Mouse (Mus musculus) neural tube, embryonic 13.5 days (tissue): ENCODE data around the gene Serpinf2. TPM values are rescaled to one million over a fixed set of nuclear protein-coding genes. Genes with fewer than 3 reads are reported as not detected.
A peak's percentile ranks its signal among the peaks of the same experiment; 100 is the strongest.

Experiments
- ATAC-seq: fragments of 200-750 bp; cut with Nextera tagmentation; 2 replicates; pipeline ENCODE4 v1.8.0; 2017; ENCODE audit warnings: low read depth, mild to moderate bottlenecking, moderate TSS enrichment, moderate library complexity
- H3K27ac ChIP-seq: fragments of 300-500 bp; sonication (generic); replicated peaks from 2 replicates; pipeline ENCODE4 v1.5.1; 2015; ENCODE audit warnings: moderate library complexity, mild to moderate bottlenecking, inconsistent platforms
- H3K27me3 ChIP-seq: fragments of 300-500 bp; sonication (generic); 2 replicates; pipeline ENCODE4 v1.6.1; 2015; ENCODE audit warnings: mild to moderate bottlenecking, inconsistent platforms
- H3K36me3 ChIP-seq: fragments of 300-500 bp; sonication (generic); 2 replicates; pipeline ENCODE4 v1.6.1; 2015; ENCODE audit warnings: mild to moderate bottlenecking, inconsistent platforms
- H3K4me1 ChIP-seq: fragments of 300-500 bp; sonication (generic); replicated peaks from 2 replicates; pipeline ENCODE4 v1.6.1; 2015; ENCODE audit warnings: inconsistent platforms
- H3K4me2 ChIP-seq: fragments of 300-500 bp; sonication (generic); 2 replicates; pipeline ENCODE4 v1.6.1; 2015; ENCODE audit warnings: inconsistent platforms, mild to moderate bottlenecking, moderate library complexity
- H3K4me3 ChIP-seq: fragments of 300-500 bp; sonication (generic); 2 replicates; pipeline ENCODE4 v1.5.1; 2015; ENCODE audit warnings: mild to moderate bottlenecking, inconsistent platforms
- H3K9ac ChIP-seq: fragments of 300-500 bp; sonication (generic); 2 replicates; pipeline ENCODE4 v1.6.1; 2015; ENCODE audit warnings: moderate library complexity, mild to moderate bottlenecking, inconsistent platforms
- H3K9me3 ChIP-seq: fragments of 300-500 bp; sonication (generic); 2 replicates; pipeline ENCODE4 v1.6.1; 2016; ENCODE audit warnings: inconsistent platforms
- WGBS: fragments of 180-500 bp; shearing (Covaris S2); methylation state at CpG from one replicate; pipeline ENCODE4 v1.1.7; 2015; 5-methylcytosine and 5-hydroxymethylcytosine counted together
- polyA plus RNA-seq: library from polyadenylated mRNA; unstranded; fragments of >200 nt; fragmentation: Nextera tagmentation; extraction: Ambion mirVana; gene quantifications from 2 replicates; pipeline ENCODE4 v1.2.1, GENCODE M21; 2015

Gene Serpinf2
- polyA plus RNA-seq = 0.25 TPM in 1 of 2 replicates, not detected in the other

DNA sequence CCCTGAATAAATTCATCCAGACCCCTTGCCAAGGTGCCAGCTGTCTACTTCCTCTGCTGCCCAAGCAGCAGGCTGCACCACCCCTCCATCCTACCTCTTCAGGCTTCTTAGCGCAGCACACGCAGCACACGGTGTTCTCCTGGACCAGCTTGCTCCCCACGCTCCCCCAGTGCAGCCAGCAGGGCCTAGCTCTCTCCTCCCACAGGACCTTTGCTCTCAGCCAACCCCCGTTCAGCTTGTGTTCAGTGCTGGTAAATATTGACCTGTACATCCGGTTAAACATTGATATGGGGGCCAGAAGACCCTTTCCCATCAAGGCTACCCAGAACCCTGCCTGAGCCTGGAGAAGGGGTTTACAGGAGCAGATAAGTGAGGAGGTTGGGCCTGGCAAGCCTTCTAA, at the start of gene Serpinf2:
TSS of gene Serpinf2 (minus strand) at position 229 of the 400 bp plus-strand sequence.
- Histone ChIP-seq H3K4me3 (no peak within 1 kb of the TSS), H3K27ac (no peak within 1 kb of the TSS), H3K4me1 (no peaks in the 10 kb centered on the region), H3K9me3 (peaks cover 1% of the 10 kb centered on the region; the same call in 1 of the 2 replicates), H3K36me3 (peaks cover 40% of the 10 kb centered on the region), H3K4me2 (no peak within 1 kb of the TSS), H3K27me3 (no peaks in the 10 kb centered on the region), H3K9ac (no peak within 1 kb of the TSS)
- no peak for ATAC-seq
- WGBS = 92% methylated on average over 6 of the region's 6 CpGs

DNA sequence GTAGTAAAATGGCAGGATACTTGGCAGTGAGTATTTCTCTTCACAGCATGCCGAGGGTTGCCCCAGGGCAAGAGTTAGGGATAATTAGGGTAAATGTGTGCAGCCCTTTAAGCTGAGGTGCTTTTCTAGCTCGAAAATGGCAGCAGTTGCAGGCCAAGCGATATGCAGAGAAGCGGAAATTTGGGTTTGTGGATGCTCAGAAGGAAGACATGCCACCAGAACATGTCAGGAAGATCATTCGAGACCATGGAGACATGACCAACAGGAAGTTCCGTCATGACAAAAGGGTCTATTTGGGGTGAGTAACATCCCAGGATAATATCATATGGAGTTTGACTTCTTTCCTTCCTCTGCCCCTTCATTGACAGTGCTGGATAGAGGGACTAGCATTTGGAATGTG, 48.1 kb upstream of the Serpinf2 start:
- Histone ChIP-seq H3K36me3 (peaks cover 42% of the 10 kb centered on the region), H3K27ac (no peak overlapping the region), H3K4me1 (peaks cover 18% of the 10 kb centered on the region), H3K9ac (peak overlapping the region; percentile 97), H3K4me2 (peak overlapping the region; percentile 84), H3K9me3 (no peaks in the 10 kb centered on the region), H3K4me3 (peak overlapping the region; percentile 92), H3K27me3 (peaks cover 5% of the 10 kb centered on the region; the same call in 1 of the 2 replicates)
- 46% methylated on average over 6 of the region's 6 CpGs for WGBS
- no peak for ATAC-seq

DNA sequence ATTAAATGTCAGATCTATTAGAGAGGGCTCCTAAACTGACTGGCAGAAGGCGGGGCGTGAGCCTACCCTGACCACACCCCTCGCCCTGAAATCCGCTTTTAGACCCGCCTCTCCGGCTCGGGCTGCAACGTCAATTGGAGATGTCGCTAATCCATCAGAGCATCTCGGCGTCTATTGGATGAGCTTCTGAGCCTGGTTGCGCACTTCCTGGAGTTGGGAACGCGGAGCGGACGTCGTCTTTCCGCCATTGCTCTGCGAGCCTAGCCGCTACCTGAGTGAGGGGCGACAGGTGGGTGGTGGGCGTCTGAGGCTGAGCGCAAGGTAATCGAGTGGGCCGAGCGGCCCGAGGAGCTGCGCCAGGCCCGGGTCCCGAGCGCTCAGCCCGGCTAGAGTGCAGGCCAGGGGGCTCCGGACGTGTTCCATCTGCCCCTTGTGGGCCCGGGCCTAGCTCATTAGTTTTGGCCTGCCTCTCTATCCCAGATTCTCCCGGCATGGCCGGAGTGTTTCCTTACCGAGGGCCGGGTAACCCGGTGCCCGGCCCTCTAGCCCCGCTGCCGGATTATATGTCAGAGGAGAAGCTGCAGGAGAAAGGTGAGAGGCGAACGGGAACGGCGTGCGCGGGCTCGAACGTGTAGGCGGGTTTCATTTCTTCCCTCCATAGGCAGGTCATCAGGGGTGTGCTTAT, 47.4 kb upstream of the Serpinf2 start, which contains the start of gene Prpf8:
TSS of gene Prpf8 (plus strand) at position 216 of the 685 bp plus-strand sequence.
- H3K9ac ChIP-seq = peak within 1 kb of the TSS; percentile 97
- H3K4me1 ChIP-seq = peaks cover 18% of the 10 kb centered on the region
- H3K4me3 ChIP-seq = peak within 1 kb of the TSS; percentile 92
- H3K27me3 ChIP-seq = peaks cover 5% of the 10 kb centered on the region; the same call in 1 of the 2 replicates
- H3K36me3 ChIP-seq = peaks cover 34% of the 10 kb centered on the region
- H3K27ac ChIP-seq = peak within 1 kb of the TSS; percentile 75
- under 1% methylated on average over 52 of the region's 52 CpGs for WGBS
- peak; percentile 100 for ATAC-seq
- peak within 1 kb of the TSS; percentile 84 for H3K4me2 ChIP-seq
- no peaks in the 10 kb centered on the region for H3K9me3 ChIP-seq

DNA sequence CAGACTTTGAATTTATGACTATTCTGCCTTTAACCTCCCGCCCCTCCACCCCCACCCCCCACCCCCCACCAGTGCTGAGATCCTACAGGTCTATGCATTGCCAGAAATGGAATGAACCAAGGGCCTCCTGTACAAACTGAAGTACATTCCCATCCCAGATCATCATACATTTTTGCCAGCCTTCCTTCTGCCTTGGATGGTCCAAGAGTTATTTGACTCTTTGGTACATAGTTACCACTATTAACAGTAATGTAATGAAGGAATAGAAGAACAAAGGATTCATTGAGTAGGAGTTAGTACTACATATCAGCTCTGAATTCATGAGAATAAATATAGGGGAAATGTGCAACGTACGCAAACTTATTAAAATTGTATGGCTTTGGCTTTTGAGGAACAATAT, 46.8 kb upstream of the Serpinf2 start:
- H3K27ac ChIP-seq = peak overlapping the region; percentile 46; the same call in 1 of the 2 replicates
- WGBS = 24% methylated on average over 3 of the region's 3 CpGs

DNA sequence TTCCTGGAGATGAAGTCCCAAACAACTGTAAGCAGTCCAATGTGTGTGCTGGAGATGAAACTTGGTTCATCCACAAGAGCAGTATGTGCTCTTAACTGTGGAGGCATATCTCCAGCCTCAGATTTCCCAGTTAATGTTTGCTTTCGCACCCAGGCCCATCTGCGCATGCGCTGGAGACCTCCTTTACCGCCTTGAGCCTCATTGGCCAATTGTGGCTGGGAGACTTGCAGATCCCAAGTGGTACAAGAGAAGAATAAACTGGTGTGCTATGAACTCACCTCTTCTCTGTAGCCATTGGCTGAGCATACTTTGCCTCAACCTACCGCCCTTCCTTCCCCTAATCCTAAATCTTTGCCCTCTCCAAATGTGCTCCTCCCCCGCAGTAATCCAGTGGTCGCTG, 34.0 kb upstream of the Serpinf2 start:
- WGBS = 74% methylated on average over 7 of the region's 7 CpGs
- no peak for ATAC-seq
- Histone ChIP-seq H3K27ac (no peak overlapping the region), H3K27me3 (no peaks in the 10 kb centered on the region; the same call in 1 of the 2 replicates), H3K4me3 (no peak overlapping the region), H3K9ac (no peak overlapping the region), H3K4me1 (0 out of 2 replicates have a peak, but pooled peaks cover under 1% of the 10 kb centered on the region), H3K4me2 (no peak overlapping the region), H3K36me3 (no peaks in the 10 kb centered on the region), H3K9me3 (no peaks in the 10 kb centered on the region)

More for the DNA sequence above, 46.8 kb upstream of the Serpinf2 start:
- Histone ChIP-seq H3K36me3 (peaks cover 29% of the 10 kb centered on the region), H3K27me3 (peaks cover 5% of the 10 kb centered on the region; the same call in 1 of the 2 replicates), H3K4me2 (peak overlapping the region; percentile 41), H3K9ac (no peak overlapping the region), H3K4me1 (peaks cover 18% of the 10 kb centered on the region), H3K4me3 (peak overlapping the region; percentile 92; the same call in 1 of the 2 replicates), H3K9me3 (no peaks in the 10 kb centered on the region)
- peak; percentile 19; the same call in 1 of the 2 replicates for ATAC-seq

DNA sequence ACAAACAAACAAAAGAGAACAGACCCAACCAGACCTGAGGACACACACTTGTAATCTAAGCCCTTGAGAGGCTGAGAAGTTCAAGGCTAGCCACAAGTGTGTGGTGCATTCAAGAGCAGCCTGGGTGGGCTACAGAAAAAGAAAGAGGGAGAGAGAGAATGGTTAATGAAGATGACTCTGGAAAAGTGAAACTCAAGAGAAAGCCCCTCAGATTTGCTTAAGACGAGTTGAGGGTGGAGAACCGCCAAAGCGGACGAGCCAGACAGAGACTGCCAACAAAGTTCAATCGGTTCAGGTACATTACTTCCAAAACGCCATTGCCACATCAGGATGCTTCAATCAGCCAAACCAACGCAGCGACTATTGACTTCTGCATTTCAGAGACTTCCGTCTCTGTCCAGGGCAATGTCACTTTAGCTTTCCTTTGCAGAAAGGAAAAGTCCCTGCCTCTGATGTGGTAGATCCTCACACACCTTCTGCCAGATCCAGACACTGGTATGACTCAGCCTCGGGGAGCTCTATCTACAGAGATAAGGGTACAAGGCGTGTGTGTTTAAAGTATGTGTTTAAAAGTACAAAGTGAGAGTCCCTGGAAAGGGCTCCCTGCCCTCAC, 33.2 kb upstream of the Serpinf2 start:
- Histone ChIP-seq H3K9me3 (no peaks in the 10 kb centered on the region), H3K27ac (no peak overlapping the region), H3K9ac (no peak overlapping the region), H3K4me3 (no peak overlapping the region), H3K4me2 (no peak overlapping the region), H3K36me3 (no peaks in the 10 kb centered on the region), H3K4me1 (peaks cover 8% of the 10 kb centered on the region), H3K27me3 (no peaks in the 10 kb centered on the region; the same call in 1 of the 2 replicates)
- no peak for ATAC-seq
- 90% methylated on average over 11 of the region's 11 CpGs for WGBS

DNA sequence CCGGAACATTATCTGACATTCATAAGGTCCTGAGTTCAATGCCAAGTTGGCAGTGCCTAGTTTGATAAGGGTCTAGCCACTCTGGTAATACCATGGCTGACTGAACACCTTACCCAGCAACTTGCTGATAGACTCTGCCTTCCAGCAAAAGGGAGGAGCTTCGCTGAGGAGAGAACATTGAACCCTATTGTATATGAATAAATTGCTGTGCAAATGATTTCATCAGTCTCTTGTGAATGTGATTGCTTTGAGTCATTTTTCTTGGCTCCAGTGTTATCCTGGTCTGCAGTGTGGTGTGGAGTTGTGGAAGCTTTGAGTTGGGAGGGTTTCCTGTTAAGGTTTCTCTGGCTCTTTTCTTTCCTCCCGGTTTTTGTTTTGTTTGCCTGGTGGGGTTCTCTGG, 31.3 kb upstream of the Serpinf2 start:
- Histone ChIP-seq H3K4me3 (no peak overlapping the region), H3K9me3 (no peaks in the 10 kb centered on the region), H3K36me3 (peaks cover 7% of the 10 kb centered on the region), H3K4me1 (peaks cover 10% of the 10 kb centered on the region), H3K9ac (no peak overlapping the region), H3K27me3 (no peaks in the 10 kb centered on the region), H3K27ac (no peak overlapping the region), H3K4me2 (no peak overlapping the region)
- ATAC-seq = no peak
- WGBS = 90% methylated on average over 3 of the region's 3 CpGs

DNA sequence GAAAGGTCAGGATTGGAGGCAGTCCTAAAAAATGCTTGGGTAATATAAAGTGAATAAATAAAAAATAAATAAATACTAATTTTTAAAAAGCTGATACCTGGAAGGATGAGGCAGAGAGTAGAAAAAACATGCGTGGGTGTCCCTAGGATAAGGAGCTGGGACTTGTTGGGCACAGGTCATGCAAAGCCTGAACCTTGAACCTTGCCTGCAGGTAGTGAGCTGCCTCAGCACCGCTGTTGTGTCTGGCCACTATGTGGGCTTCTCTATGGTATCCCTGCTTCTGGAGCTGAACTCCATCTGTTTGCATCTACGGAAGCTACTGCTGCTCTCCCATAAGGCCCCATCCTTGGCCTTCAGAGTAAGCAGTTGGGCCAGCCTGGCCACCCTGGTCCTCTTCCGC, 29.9 kb upstream of the Serpinf2 start:
- H3K27me3 ChIP-seq = no peaks in the 10 kb centered on the region
- no peaks in the 10 kb centered on the region for H3K9me3 ChIP-seq
- ATAC-seq = no peak
- peaks cover 15% of the 10 kb centered on the region for H3K36me3 ChIP-seq
- 88% methylated on average over 4 of the region's 4 CpGs for WGBS
- H3K4me1 ChIP-seq = peaks cover 10% of the 10 kb centered on the region
- H3K4me2 ChIP-seq = no peak overlapping the region
- H3K9ac ChIP-seq = no peak overlapping the region
- H3K4me3 ChIP-seq = no peak overlapping the region
- no peak overlapping the region for H3K27ac ChIP-seq

DNA sequence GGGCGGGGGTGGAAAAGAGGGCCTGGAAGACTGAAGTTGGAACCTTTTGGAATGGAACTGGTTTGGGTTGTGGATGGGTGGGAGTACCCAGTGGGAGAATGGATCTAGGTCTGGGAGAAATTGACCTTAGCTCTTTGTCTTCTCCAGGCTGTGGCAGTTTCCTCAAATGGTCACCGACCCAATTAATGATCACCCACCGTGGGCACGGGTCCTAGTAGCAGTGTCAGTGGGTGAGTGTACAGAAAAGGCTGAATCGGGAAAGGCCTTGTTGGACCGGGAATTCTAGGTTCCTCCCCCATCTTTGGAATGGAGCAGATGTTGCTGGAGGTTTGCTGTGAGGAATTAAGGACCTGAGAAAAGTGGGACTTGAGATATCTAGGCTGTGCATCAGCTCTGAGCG, 29.0 kb upstream of the Serpinf2 start:
- H3K9me3 ChIP-seq = no peaks in the 10 kb centered on the region
- peak overlapping the region; percentile 33 for H3K4me3 ChIP-seq
- H3K36me3 ChIP-seq = peaks cover 15% of the 10 kb centered on the region
- 65% methylated on average over 7 of the region's 7 CpGs for WGBS
- H3K27ac ChIP-seq = no peak overlapping the region
- H3K27me3 ChIP-seq = no peaks in the 10 kb centered on the region
- peak overlapping the region; percentile 59 for H3K4me2 ChIP-seq
- peak overlapping the region; percentile 63 for H3K9ac ChIP-seq
- H3K4me1 ChIP-seq = peaks cover 13% of the 10 kb centered on the region
- ATAC-seq = no peak

DNA sequence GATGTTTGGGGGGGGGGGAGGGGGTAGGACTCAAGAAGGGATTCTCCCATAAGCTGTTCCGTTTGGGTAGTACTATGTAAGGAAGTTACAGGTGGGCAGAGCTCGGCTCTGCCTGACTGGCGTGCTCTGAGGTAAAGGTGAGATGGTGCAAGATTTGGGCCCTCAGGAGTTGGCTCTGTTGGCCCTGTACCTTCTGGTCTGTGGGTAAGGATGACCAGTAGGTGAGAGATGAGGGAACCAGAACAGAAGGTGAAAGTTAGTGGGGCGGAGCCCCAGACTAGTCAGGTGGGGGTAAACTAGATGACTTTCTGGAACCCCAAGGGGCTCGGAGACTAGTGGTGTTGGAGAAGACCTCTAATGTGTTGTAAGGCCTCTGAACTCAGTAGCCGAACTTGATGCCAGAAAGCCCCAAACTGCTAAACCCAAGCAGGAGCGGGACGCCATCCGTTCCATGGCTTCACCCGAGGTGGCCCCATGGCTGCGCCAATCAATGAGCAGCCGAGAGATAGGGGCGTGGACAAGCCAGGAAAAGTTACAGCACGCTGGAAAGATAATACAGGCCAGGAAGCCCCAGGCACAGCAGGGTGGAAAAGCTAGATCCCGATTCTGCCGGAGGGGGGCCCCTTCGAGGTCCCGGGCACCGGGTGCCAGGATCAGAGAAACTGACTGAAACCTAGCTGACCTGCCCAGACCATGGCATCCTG, 28.3 kb upstream of the Serpinf2 start:
- peaks cover 20% of the 10 kb centered on the region for H3K4me1 ChIP-seq
- H3K9me3 ChIP-seq = no peaks in the 10 kb centered on the region
- no peaks in the 10 kb centered on the region for H3K27me3 ChIP-seq
- peaks cover 15% of the 10 kb centered on the region for H3K36me3 ChIP-seq
- H3K9ac ChIP-seq = peak overlapping the region; percentile 63
- WGBS = 20% methylated on average over 19 of the region's 19 CpGs
- ATAC-seq = peak; percentile 60; the same call in 1 of the 2 replicates
- H3K4me3 ChIP-seq = peak overlapping the region; percentile 33
- H3K4me2 ChIP-seq = peak overlapping the region; percentile 59
- no peak overlapping the region for H3K27ac ChIP-seq

DNA sequence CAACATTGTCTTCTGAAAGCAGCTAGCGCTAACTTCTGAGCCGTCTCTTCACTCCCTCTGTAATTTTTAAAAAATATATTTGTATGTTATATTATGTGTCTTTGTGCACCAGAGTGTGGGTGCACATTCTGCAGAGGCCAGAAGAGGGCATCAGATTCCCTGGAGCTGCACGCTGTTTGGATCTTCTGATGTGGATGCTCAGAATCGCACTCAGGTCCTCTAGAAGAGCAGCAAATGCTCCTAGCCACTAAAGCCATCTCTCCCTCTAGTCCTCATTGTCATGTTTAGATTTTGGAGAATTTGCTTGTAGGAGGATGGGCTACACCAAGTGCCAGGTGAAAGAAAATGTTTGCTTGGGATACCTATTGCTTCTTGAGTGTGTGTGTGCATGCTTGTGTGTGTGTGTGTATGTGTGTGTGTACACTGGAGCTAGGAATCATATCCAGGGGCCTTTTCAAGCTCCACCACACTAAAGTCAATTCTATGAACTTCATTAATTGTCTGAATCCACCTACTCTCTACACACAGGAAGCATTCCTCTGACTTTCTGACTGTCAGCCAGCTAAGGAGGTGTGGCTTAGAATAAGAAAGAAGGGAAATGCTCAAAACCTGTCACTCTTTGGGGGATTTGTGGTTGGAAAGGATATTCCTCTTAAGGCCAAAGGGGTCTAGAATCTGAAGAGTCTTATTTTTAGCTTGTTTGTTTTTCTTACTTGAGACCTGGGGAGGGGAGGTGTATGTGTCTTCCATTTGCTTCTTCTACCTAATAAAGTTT, 27.5 kb upstream of the Serpinf2 start:
- H3K9me3 ChIP-seq = no peaks in the 10 kb centered on the region
- H3K4me3 ChIP-seq = no peak overlapping the region
- H3K4me1 ChIP-seq = peaks cover 28% of the 10 kb centered on the region
- peaks cover 15% of the 10 kb centered on the region for H3K36me3 ChIP-seq
- 98% methylated on average over 4 of the region's 4 CpGs for WGBS
- no peak overlapping the region for H3K9ac ChIP-seq
- H3K4me2 ChIP-seq = no peak overlapping the region
- no peak overlapping the region for H3K27ac ChIP-seq
- ATAC-seq = no peak
- no peaks in the 10 kb centered on the region for H3K27me3 ChIP-seq
